Mouse (Mus musculus): ENCODE data around the gene Sirt6.

The Sirt6 gene

DNA sequence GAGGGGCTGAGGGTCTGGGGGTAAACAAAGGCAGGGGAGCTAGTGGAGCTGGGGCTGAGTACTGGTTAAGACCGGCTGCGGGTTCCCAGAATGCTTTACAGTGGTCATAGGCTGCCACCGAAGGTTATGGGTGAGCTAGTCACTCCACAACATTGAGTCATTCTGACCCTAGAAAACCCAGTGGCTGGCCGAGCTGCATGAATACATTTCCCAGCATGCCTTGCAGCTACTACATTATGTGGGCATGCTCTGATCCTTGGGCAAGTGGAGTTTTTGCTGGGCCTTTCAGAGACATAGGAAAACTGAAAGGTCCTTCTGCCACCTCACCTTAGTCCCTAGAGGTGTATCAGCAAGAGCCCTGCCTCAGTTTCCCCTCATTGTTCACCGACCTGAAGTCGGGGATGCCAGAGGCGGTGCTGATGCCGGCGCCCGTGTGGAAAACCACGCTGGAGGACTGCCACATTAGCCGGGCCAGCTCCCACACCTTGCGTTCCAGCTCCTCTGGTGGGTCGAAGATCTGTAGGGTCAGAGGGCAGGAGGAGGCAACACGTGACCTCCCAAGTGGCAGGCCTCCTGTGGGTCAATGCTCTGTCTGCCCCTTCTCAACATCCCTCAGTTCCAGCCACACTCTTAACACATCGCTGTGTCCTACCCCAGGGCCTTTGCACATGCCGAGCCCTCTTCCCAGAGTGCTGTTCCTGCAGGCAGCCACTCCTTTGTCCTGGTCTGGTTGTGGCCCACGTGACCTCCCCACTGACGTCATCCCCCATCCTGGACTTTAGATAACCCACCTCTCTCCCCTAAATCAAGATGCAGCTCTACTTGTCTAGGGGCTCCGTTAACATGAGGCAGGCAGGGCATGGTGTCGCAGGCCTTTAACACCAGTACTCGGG, 1.2 kb downstream of the Sirt6 start:
- 85% methylated on average over 22 of the region's 22 CpGs for WGBS

GRCm38 (mm10) chr10:81623441-81623840, 4.2 kb downstream of the Sirt6 start:
- 64% methylated on average over 8 of the region's 8 CpGs for WGBS

- WGBS, result 61% methylated on average over 9 of the region's 9 CpGs
These were observed 6.8 kb downstream of the Sirt6 start for GRCm38 (mm10) chr10:81620786-81621185.

DNA sequence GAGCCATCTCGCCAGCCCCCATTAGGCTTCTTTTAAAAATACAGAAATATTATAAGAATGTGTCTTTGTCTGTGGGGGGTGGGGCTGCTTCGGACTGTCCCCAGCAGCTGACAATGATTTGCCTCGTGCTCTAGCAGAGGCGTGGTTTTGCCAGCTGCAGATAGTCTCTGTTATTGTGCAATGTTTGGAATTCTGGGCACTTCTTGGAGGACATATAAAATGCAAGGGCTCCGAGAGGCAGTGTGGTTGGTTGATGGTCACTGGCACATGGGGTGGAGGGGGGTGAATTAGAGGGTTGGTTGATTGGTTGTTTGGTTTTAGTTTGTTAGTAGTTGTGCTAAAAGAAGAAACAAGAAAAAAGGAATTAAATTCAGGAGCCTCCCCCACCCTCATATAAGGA, 7.6 kb downstream of the Sirt6 start:
- 72% methylated on average over 5 of the region's 5 CpGs for WGBS

DNA sequence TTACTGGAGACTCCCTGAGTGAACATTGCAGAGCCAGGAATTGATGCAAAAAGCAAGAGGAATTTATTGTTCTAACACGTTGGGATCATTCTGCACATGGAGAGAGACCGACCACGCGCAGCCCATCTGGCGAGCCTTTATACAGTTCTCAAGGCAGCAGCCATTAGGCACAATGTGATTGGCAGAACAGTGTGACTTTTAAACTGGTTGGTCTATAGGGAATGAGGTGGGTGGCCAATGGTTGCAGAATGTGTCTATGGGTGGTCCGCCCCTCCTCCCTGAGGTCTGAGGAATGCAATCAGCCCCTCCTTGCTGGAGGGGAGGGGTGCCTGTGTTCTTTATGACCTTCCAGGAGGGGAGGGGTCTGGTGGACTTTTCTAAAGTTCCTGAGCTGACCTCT, 12.1 kb downstream of the Sirt6 start:
- 53% methylated on average over 6 of the region's 6 CpGs for WGBS

- 71% methylated on average over 3 of the region's 3 CpGs for WGBS
These were observed 14.8 kb downstream of the Sirt6 start for GRCm38 (mm10) chr10:81612779-81613178.

GRCm38 (mm10) chr10:81608308-81608707, 19.3 kb downstream of the Sirt6 start:
- 90% methylated on average over 1 of the region's 1 CpGs for WGBS

GRCm38 (mm10) chr10:81605974-81606751, 21.4 kb downstream of the Sirt6 start, which contains the start of gene BC025920:
Gene BC025920 (plus strand): TSS chr10:81606270.
- under 1% methylated on average over 39 of the region's 39 CpGs for WGBS

GRCm38 (mm10) chr10:81605666-81605973, 22.0 kb downstream of the Sirt6 start:
- WGBS, result under 1% methylated on average over 14 of the region's 14 CpGs

DNA sequence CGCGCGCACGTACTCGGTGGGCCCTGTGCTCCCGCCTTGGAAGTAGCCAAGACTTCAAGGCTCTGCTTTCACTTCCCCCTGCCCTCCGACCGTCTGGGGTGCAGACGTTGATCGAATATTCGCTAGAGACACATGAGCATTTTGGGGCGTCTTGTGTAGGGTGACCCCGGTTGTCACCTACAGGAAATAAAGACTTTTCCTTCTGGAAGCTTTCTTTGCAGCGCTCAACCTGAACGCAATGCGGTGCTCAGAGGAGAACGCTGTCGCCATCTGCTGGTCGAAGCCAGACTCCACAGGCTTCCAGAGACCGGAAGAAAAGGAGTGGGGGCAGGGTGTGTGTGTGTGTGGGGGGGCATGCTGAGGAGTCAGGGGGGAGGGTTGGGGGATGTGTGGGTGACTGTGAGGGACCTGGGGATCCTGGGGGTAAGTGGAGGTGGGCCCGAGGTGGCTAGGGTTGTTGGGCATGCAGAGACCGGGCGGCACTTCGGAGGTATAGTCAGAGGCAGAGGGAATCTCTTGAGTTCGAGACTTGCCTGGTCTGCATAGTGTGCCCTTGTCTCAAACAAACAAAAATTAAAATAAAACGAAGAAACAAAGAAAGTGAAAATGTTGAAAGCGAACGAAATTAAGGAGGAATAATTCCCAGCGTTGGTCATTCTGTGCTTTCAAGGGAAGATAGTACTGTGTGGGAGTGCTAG, 22.5 kb downstream of the Sirt6 start:
- WGBS, result 17% methylated on average over 29 of the region's 29 CpGs

- 82% methylated on average over 12 of the region's 12 CpGs for WGBS
These were observed 23.3 kb downstream of the Sirt6 start for GRCm38 (mm10) chr10:81604019-81604967.

DNA sequence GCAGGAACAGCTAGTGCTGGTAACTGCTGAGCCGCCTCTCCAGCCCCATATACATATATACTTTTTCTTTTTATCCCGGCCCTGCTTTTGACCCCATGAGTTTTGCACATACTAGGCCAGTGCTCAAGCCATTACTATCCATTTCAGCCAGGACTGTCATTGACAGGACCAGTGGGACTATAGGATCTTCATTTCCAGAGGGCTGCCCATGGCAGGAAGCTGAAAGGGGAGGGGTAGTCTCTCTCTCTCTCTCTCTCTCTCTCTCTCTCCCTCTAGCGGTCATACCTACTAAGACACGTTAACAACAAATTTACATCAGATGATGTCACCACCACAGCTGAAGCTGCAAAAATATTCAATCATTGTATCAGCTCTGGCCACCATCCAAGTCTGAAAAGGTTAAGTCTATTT, 24.9 kb downstream of the Sirt6 start:
- 23% methylated on average over 4 of the region's 4 CpGs for WGBS

DNA sequence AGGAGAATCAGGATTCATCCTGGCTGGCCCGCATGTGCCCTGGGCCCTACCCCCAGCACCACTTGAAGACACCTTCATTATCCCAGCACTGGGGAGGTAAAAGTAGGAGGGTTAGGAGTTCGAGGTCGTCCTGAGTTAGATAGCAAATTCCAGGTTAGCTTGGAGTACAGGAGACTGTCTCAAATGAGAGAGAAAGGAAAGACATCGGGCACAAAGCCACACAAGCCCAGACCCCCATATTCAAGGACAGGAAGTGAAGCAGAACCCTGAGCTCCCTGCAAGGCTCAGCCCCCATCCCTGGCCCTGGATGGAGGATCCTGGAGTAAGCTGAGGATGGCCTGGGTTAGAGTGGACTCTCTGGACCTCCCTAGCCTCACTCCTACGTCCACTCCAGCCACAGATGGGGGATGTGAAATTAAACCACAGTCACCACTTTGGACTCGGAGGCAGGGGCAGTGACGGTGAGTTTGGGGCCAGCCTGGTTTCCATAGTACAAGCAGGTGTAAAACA, 26.1 kb downstream of the Sirt6 start:
- whole genome bisulfite sequencing, result 52% methylated on average over 7 of the region's 7 CpGs

- whole genome bisulfite sequencing, result 3% methylated on average over 28 of the region's 28 CpGs
These were observed 26.8 kb downstream of the Sirt6 start, which contains the start of gene Tle6 for GRCm38 (mm10) chr10:81600738-81601203. Gene Tle6 (minus strand): TSS chr10:81601073.

GRCm38 (mm10) chr10:81600096-81600495, 27.5 kb downstream of the Sirt6 start:
- WGBS, result 64% methylated on average over 10 of the region's 10 CpGs

- WGBS, result 90% methylated on average over 5 of the region's 5 CpGs
These were observed 28.0 kb downstream of the Sirt6 start for GRCm38 (mm10) chr10:81599630-81600029.

GRCm38 (mm10) chr10:81598871-81599270, 28.7 kb downstream of the Sirt6 start:
- 75% methylated on average over 6 of the region's 6 CpGs for WGBS

- 71% methylated on average over 3 of the region's 3 CpGs for WGBS
These were observed 29.3 kb downstream of the Sirt6 start for GRCm38 (mm10) chr10:81598342-81598741.

- 10% methylated on average over 12 of the region's 12 CpGs for WGBS
These were observed 30.3 kb downstream of the Sirt6 start for GRCm38 (mm10) chr10:81597137-81597950.

DNA sequence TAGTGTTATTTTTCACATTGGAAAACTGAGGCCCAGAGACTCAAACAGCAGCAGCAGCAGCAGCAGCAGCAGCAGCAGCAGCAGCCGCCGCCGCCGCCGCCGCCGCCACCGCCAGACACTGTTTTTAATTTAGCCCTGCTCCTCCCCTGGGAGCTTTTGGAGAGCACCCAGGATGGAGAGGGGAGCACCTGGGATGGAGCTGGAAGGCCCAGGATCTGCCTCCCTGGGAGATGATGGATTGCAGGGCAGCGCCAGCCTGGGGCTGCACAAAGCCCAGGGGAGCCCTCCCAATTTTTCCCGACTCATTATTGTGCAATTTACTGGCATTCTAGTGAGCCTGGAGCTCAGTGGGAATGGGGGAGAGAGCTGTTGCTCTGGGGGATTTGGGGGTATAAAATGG, 31.0 kb downstream of the Sirt6 start:
- 4% methylated on average over 10 of the region's 10 CpGs for WGBS

Data from cerebral cortex, adult 2 months (tissue).